Mouse (Mus musculus): Measurements from ENCODE around the gene Zfp963. TPM values are rescaled to one million over a fixed set of nuclear protein-coding genes. Genes with fewer than 3 reads are reported as not detected.

The Zfp963 gene
- polyA plus RNA-seq (2014; fragmentation: Illumina TruSeq; extraction: RNeasy Lipid Tissue Mini Kit (QIAGEN cat#74804)), result 16.9 TPM

GRCm38 (mm10) chr8:69749544-69750454 is at the start of gene Zfp963:
Gene Zfp963, minus strand, starts transcription at chr8:69749970.

GRCm38 (mm10) chr8:69790773-69791367 is 41.1 kb upstream of the Zfp963 start, which contains the start of the genes Atp13a1 and Zfp866:
Gene Atp13a1, plus strand, starts transcription at chr8:69791163.
Gene Zfp866, minus strand, starts transcription at chr8:69791178.

DNA sequence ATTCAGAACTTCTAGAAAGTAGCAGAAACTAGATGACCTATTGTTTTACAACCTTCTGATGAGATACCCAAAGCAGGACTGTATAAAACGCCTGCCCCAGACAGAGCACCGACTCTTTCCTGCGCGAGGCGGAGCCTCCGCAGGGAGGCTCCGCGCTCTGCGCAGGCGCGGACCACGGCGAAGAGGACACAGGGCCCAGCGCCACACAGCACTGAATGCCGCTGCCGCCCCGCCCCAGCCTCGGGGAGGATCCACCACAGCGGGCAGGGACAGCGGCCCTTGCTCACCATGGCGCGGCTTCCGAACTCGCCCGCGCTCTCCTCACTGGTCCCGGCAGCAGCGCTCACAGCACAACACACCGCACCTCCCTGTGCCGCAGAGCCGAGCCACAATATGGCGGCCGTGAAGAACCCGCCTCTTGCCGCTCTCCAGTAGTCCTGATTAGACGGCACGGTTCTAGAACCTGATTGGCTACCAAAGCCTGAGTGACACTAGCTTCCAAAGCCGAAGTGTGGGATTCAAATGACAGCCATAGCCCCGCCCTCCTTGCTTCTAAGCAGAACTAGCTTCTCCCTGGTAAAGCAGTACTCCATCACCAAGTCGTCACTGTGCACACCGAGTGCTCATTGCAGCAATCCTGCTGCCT is 24.9 kb upstream of the Zfp963 start, which contains the start of gene Gm20422:
Gene Gm20422, minus strand, starts transcription at position 384 of the 646 bp plus-strand sequence.

DNA sequence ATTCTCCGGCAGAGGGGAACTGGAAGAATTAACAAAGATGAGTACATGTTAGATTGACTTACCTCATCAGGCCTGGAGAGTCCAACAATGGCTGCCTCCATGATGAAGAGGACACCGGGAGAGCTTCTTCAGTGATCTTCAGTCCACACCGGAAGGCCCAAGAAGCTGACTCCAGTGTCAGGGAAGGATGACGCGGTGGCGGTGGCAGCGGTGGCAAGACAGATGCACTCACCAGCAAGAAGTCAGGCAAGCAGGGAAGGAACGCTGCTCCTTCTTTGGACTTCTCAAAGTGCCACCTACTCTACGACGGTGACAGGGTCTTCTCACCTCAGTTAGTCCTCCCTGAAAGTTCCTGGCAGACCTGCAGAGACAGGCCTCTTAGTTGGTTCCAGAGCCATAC is 39.1 kb downstream of the Zfp963 start, which contains the start of gene Zfp869:
Gene Zfp869, minus strand, starts transcription at position 101 of the 400 bp plus-strand sequence.

Other genes starting within 250 kb of the Zfp963 start
- gene Gm7697, start 227.0 kb downstream of the Zfp963 start, polyA plus RNA-seq (2014; fragmentation: Illumina TruSeq; extraction: RNeasy Lipid Tissue Mini Kit (QIAGEN cat#74804)), result not detected
- gene Zfp868, start 124.4 kb downstream of the Zfp963 start, polyA plus RNA-seq (2014; fragmentation: Illumina TruSeq; extraction: RNeasy Lipid Tissue Mini Kit (QIAGEN cat#74804)), result 72.6 TPM
- 22.3 TPM for gene Zfp964, start 95.5 kb downstream of the Zfp963 start, polyA plus RNA-seq (2014; fragmentation: Illumina TruSeq; extraction: RNeasy Lipid Tissue Mini Kit (QIAGEN cat#74804))
- 74.4 TPM for gene Zfp869, start 39.2 kb downstream of the Zfp963 start, polyA plus RNA-seq (2014; fragmentation: Illumina TruSeq; extraction: RNeasy Lipid Tissue Mini Kit (QIAGEN cat#74804))
- gene Gm20422, start 24.9 kb upstream of the Zfp963 start, polyA plus RNA-seq (2014; fragmentation: Illumina TruSeq; extraction: RNeasy Lipid Tissue Mini Kit (QIAGEN cat#74804)), result not detected
- 1.3 TPM for gene Atp13a1, start 41.2 kb upstream of the Zfp963 start, polyA plus RNA-seq (2014; fragmentation: Illumina TruSeq; extraction: RNeasy Lipid Tissue Mini Kit (QIAGEN cat#74804))
- 70.2 TPM for gene Zfp866, start 41.2 kb upstream of the Zfp963 start, polyA plus RNA-seq (2014; fragmentation: Illumina TruSeq; extraction: RNeasy Lipid Tissue Mini Kit (QIAGEN cat#74804))
- gene Gmip, start 58.7 kb upstream of the Zfp963 start, polyA plus RNA-seq (2014; fragmentation: Illumina TruSeq; extraction: RNeasy Lipid Tissue Mini Kit (QIAGEN cat#74804)), result 1.9 TPM
- 2.7 TPM for gene Lpar2, start 72.5 kb upstream of the Zfp963 start, polyA plus RNA-seq (2014; fragmentation: Illumina TruSeq; extraction: RNeasy Lipid Tissue Mini Kit (QIAGEN cat#74804))
- gene Pbx4, start 82.5 kb upstream of the Zfp963 start, polyA plus RNA-seq (2014; fragmentation: Illumina TruSeq; extraction: RNeasy Lipid Tissue Mini Kit (QIAGEN cat#74804)), result 0.91 TPM
- gene Cilp2, start 137.7 kb upstream of the Zfp963 start, polyA plus RNA-seq (2014; fragmentation: Illumina TruSeq; extraction: RNeasy Lipid Tissue Mini Kit (QIAGEN cat#74804)), result not detected
- gene Tssk6, start 152.2 kb upstream of the Zfp963 start, polyA plus RNA-seq (2014; fragmentation: Illumina TruSeq; extraction: RNeasy Lipid Tissue Mini Kit (QIAGEN cat#74804)), result not detected
- gene Ndufa13, start 152.6 kb upstream of the Zfp963 start, polyA plus RNA-seq (2014; fragmentation: Illumina TruSeq; extraction: RNeasy Lipid Tissue Mini Kit (QIAGEN cat#74804)), result not detected
- not detected for gene Yjefn3, start 152.7 kb upstream of the Zfp963 start, polyA plus RNA-seq (2014; fragmentation: Illumina TruSeq; extraction: RNeasy Lipid Tissue Mini Kit (QIAGEN cat#74804))
- 8.7 TPM for gene Gatad2a, start 246.4 kb upstream of the Zfp963 start, polyA plus RNA-seq (2014; fragmentation: Illumina TruSeq; extraction: RNeasy Lipid Tissue Mini Kit (QIAGEN cat#74804))